Mouse (Mus musculus) spleen, postnatal 36 days (tissue): ENCODE results near the gene Rarg.

Source experiments
- DNase-seq, 2 experiments: peaks; one replicate each; pipeline ENCODE4 v3.0.0; 2022; ENCODE audit warnings: low spot score in 2 of 2, mixed read lengths in 1 of 2

The Rarg gene

GRCm38 (mm10) chr15:102204674-102205505, 52.4 kb downstream of the Rarg start, which contains the start of gene Csad:
Csad (minus strand) TSS chr15:102204724.
- DNase-seq = no peak

- DNase-seq = peak; percentile 65 to 67
These were observed 53.4 kb downstream of the Rarg start for GRCm38 (mm10) chr15:102203835-102204381.

- DNase-seq = peak; percentile 95 to 97
These were observed 54.1 kb downstream of the Rarg start, which contains the start of gene Zfp740 for GRCm38 (mm10) chr15:102202971-102203834. Zfp740 (plus strand) TSS chr15:102203249.

GRCm38 (mm10) chr15:102198841-102199240, 58.5 kb downstream of the Rarg start:
- no peak for DNase-seq

GRCm38 (mm10) chr15:102195373-102195772, 61.9 kb downstream of the Rarg start:
- DNase-seq = no peak

GRCm38 (mm10) chr15:102194439-102194838, 62.9 kb downstream of the Rarg start:
- DNase-seq = no peak

GRCm38 (mm10) chr15:102193652-102194051, 63.7 kb downstream of the Rarg start:
- DNase-seq = no peak

GRCm38 (mm10) chr15:102192820-102193386, 64.4 kb downstream of the Rarg start:
- no peak for DNase-seq

- DNase-seq = no peak
These were observed 65.0 kb downstream of the Rarg start for GRCm38 (mm10) chr15:102192271-102192812.

GRCm38 (mm10) chr15:102191699-102192098, 65.6 kb downstream of the Rarg start:
- no peak for DNase-seq

- DNase-seq = no peak
These were observed 68.4 kb downstream of the Rarg start for GRCm38 (mm10) chr15:102188883-102189282.

- no peak for DNase-seq
These were observed 69.2 kb downstream of the Rarg start for GRCm38 (mm10) chr15:102188096-102188495.

- DNase-seq = no peak
These were observed 71.1 kb downstream of the Rarg start for GRCm38 (mm10) chr15:102186239-102186638.
